10 mouse cellular contexts compared by ENCODE assay signal in genomic region chr2:166544575-166545251, GRCm38 (mm10).
DNase-seq lines count a peak whose midpoint lies in the region; ATAC-seq lines count a peak whose summit lies in the region.
"Had no signal": no experiment of that assay in that cellular context is flagged by ENCODE, and none has a peak within 500 bp of the region (broad histone marks: within the 10 kb centered on the region; RNA-seq: fewer than 3 reads in every experiment).

No protein-coding gene starts in this region.

- peak; percentile 40 for DNase-seq in CD4-positive, CD25-positive, alpha-beta regulatory T cell, adult 2 months (ENCODE audit: low read depth, low spot score)
- DNase-seq in layer of hippocampus, adult 18-20 months (ENCODE audit: low spot score in 2 of 2), result peak; percentile 37 to 78
- DNase-seq in layer of hippocampus, postnatal 10 days (ENCODE audit: low spot score in 2 of 2), result no peak
- peak; percentile 73 for DNase-seq in thymus, postnatal 4 days
- no peak for DNase-seq in thymus, adult 18-20 months
- DNase-seq in ovary, postnatal 14 days (ENCODE audit: low spot score), result no peak
- DNase-seq in cerebellum, postnatal 4 days (ENCODE audit: low spot score in 2 of 2), result no peak
- DNase-seq: cerebellum, adult 11-12 months; kidney, adult 11 months had no signal

- ATAC-seq in CD4-positive, CD25-positive, alpha-beta regulatory T cell, adult 4 months, result no peak

Comparison
In these comparisons a context has a peak if more than half of its experiments do, and no peak if none do; other contexts are left out.
1. DNase-seq: peak in CD4-positive, CD25-positive, alpha-beta regulatory T cell, adult 2 months (single experiment), layer of hippocampus, adult 18-20 months (2 of 2) and thymus, postnatal 4 days (single experiment); none in layer of hippocampus, postnatal 10 days (0 of 2), thymus, adult 18-20 months (0 of 2), ovary, postnatal 14 days (single experiment) and cerebellum, postnatal 4 days (0 of 2).